In genomic region chr10:105318869-105319268, GRCm38 (mm10) we compare ENCODE assay signal across 19 mouse cellular contexts.
DNase-seq lines count a peak whose midpoint lies in the region; ATAC-seq and TF ChIP-seq lines count a peak whose summit lies in the region.
"Had no signal": no experiment of that assay in that cellular context is flagged by ENCODE, and none has a peak within 500 bp of the region (broad histone marks: within the 10 kb centered on the region; RNA-seq: fewer than 3 reads in every experiment).

No protein-coding gene starts in this region.

- H3K4me1 ChIP-seq in midbrain, embryonic 12.5 days = no peaks in the 10 kb centered on the region
- H3K4me1 ChIP-seq in midbrain, postnatal 0 days (ENCODE audit: insufficient read depth, low read length) = no peaks in the 10 kb centered on the region
- no peaks in the 10 kb centered on the region for H3K4me1 ChIP-seq in hindbrain, embryonic 15.5 days (replicated peaks)
- H3K4me1 ChIP-seq in neural tube, embryonic 14.5 days (ENCODE audit: control insufficient read depth, insufficient read depth, low read length) = peaks cover 8% of the 10 kb centered on the region
- H3K4me1 ChIP-seq: heart, embryonic 15.5 days; liver, embryonic 13.5 days had no signal

- peak; percentile 64 for ATAC-seq in midbrain, embryonic 12.5 days (ENCODE audit: low FRiP score, low read depth)
- no peak for ATAC-seq in midbrain, postnatal 0 days (ENCODE audit: low FRiP score)
- peak; percentile 51; the same call in 1 of the 2 replicates for ATAC-seq in hindbrain, embryonic 15.5 days (ENCODE audit: low FRiP score, low read depth)
- ATAC-seq in neural tube, embryonic 14.5 days (ENCODE audit: low read depth) = peak; percentile 87
- ATAC-seq: intestine, postnatal 0 days had no signal

- no peak overlapping the region for H3K4me3 ChIP-seq in midbrain, embryonic 12.5 days
- no peak overlapping the region for H3K4me3 ChIP-seq in midbrain, postnatal 0 days (ENCODE audit: low read depth, low read length)
- H3K4me3 ChIP-seq in hindbrain, embryonic 15.5 days = no peak overlapping the region
- H3K4me3 ChIP-seq in neural tube, embryonic 14.5 days (ENCODE audit: low read depth, low read length) = no peak overlapping the region
- no peak overlapping the region for H3K4me3 ChIP-seq in layer of hippocampus, adult 2 months
- H3K4me3 ChIP-seq: heart, embryonic 15.5 days; limb, embryonic 13.5 days; liver, embryonic 13.5 days had no signal

- no peak overlapping the region for H3K4me2 ChIP-seq in midbrain, embryonic 12.5 days (replicated peaks)
- no peak overlapping the region for H3K4me2 ChIP-seq in midbrain, postnatal 0 days (ENCODE audit: low read depth, low read length, poor library complexity, severe bottlenecking)
- no peak overlapping the region for H3K4me2 ChIP-seq in hindbrain, embryonic 15.5 days
- H3K4me2 ChIP-seq in neural tube, embryonic 14.5 days (ENCODE audit: low read depth, low read length) = no peak overlapping the region
- H3K4me2 ChIP-seq: heart, embryonic 15.5 days; limb, embryonic 13.5 days; liver, embryonic 13.5 days; lung, embryonic 14.5 days had no signal

- peaks cover 11% of the 10 kb centered on the region for H3K36me3 ChIP-seq in midbrain, embryonic 12.5 days
- H3K36me3 ChIP-seq in midbrain, postnatal 0 days (ENCODE audit: insufficient read depth, low read length) = peaks cover 5% of the 10 kb centered on the region
- peaks cover 15% of the 10 kb centered on the region for H3K36me3 ChIP-seq in hindbrain, embryonic 15.5 days
- no peaks in the 10 kb centered on the region for H3K36me3 ChIP-seq in neural tube, embryonic 14.5 days (ENCODE audit: control insufficient read depth, insufficient read depth, low read length)
- H3K36me3 ChIP-seq: liver, embryonic 13.5 days had no signal

- H3K9me3 ChIP-seq in midbrain, embryonic 12.5 days = 0 out of 2 replicates have a peak, but pooled peaks cover 3% of the 10 kb centered on the region
- H3K9me3 ChIP-seq in midbrain, postnatal 0 days (ENCODE audit: low read length) = no peaks in the 10 kb centered on the region
- H3K9me3 ChIP-seq in hindbrain, embryonic 15.5 days = no peaks in the 10 kb centered on the region
- H3K9me3 ChIP-seq in neural tube, embryonic 14.5 days (ENCODE audit: control insufficient read depth, low read length) = no peaks in the 10 kb centered on the region
- H3K9me3 ChIP-seq: heart, embryonic 15.5 days; liver, embryonic 13.5 days had no signal

- TF ChIP-seq CTCF in midbrain, postnatal 0 days (IDR thresholded peaks at IDR 0.05) = no peak
- TF ChIP-seq CTCF in layer of hippocampus, adult 2 months (conservative IDR thresholded peaks at IDR 0.05) = no peak

- WGBS in midbrain, embryonic 12.5 days = 38% methylated on average over 2 of the region's 2 CpGs
- 20% methylated on average over 2 of the region's 2 CpGs for WGBS in midbrain, postnatal 0 days
- 31% methylated on average over 2 of the region's 2 CpGs for WGBS in hindbrain, embryonic 15.5 days
- WGBS in neural tube, embryonic 14.5 days = 20% methylated on average over 2 of the region's 2 CpGs

- no peaks in the 10 kb centered on the region for H3K27me3 ChIP-seq in midbrain, embryonic 12.5 days
- H3K27me3 ChIP-seq in midbrain, postnatal 0 days (ENCODE audit: insufficient read depth, low read length) = no peaks in the 10 kb centered on the region
- H3K27me3 ChIP-seq in hindbrain, embryonic 15.5 days = no peaks in the 10 kb centered on the region
- H3K27me3 ChIP-seq in neural tube, embryonic 14.5 days (ENCODE audit: control insufficient read depth, insufficient read depth, low read length) = no peaks in the 10 kb centered on the region
- H3K27me3 ChIP-seq: heart, embryonic 15.5 days; limb, embryonic 13.5 days; liver, embryonic 13.5 days had no signal

- H3K9ac ChIP-seq in midbrain, embryonic 12.5 days (replicated peaks) = no peak overlapping the region
- H3K9ac ChIP-seq in midbrain, postnatal 0 days (replicated peaks; ENCODE audit: low read length, poor library complexity, severe bottlenecking) = no peak overlapping the region
- no peak overlapping the region for H3K9ac ChIP-seq in hindbrain, embryonic 15.5 days
- H3K9ac ChIP-seq in neural tube, embryonic 14.5 days (replicated peaks; ENCODE audit: low read depth, low read length) = no peak overlapping the region
- H3K9ac ChIP-seq: heart, embryonic 15.5 days; limb, embryonic 13.5 days; liver, embryonic 13.5 days; lung, embryonic 14.5 days had no signal

- DNase-seq in embryo, embryonic 10.5 days (ENCODE audit: low spot score) = peak; percentile 33
- no peak for DNase-seq in embryo, embryonic 11 days
- DNase-seq in midbrain, postnatal 0 days (ENCODE audit: low spot score) = no peak
- no peak for DNase-seq in layer of hippocampus, adult 2 months (ENCODE audit: low spot score in 2 of 2)
- DNase-seq in lung, postnatal 14 days = no peak
- DNase-seq: adrenal gland, postnatal 14 days; cerebellum, adult 11 months; cerebellum, postnatal 10 days; gastrocnemius, postnatal 36 days; liver, embryonic 13.5 days; lung, embryonic 14.5 days; right cerebral cortex, adult 18-20 months had no signal

- H3K27ac ChIP-seq in midbrain, embryonic 12.5 days (replicated peaks) = peak overlapping the region; percentile 65
- H3K27ac ChIP-seq in midbrain, postnatal 0 days (ENCODE audit: low read depth, low read length) = no peak overlapping the region
- no peak overlapping the region for H3K27ac ChIP-seq in hindbrain, embryonic 15.5 days (replicated peaks)
- H3K27ac ChIP-seq in neural tube, embryonic 14.5 days (ENCODE audit: low read depth, low read length) = no peak overlapping the region
- H3K27ac ChIP-seq in layer of hippocampus, adult 2 months = no peak overlapping the region
- H3K27ac ChIP-seq: heart, embryonic 15.5 days; kidney, postnatal 0 days; limb, embryonic 13.5 days; liver, embryonic 13.5 days had no signal
